Mouse (Mus musculus) gastrocnemius, postnatal 25 days (tissue): Measurements from ENCODE around the gene Llgl2. TPM values are rescaled to one million over a fixed set of nuclear protein-coding genes. Genes with fewer than 3 reads are reported as not detected.
A peak's percentile ranks its signal among the peaks of the same experiment; 100 is the strongest.
"Not testable (repeated sequence)": the region's sequence is repeated elsewhere in the genome, so short reads cannot be mapped to it uniquely, and the experiment has no call there.

Source experiments
- DNase-seq: peaks from one replicate; pipeline ENCODE4 v3.0.0; 2022
- total RNA-seq, 2 experiments: library from RNA; stranded (reverse); gene quantifications; 1 replicate in 1 of 2; 2 replicates in 1 of 2; pipeline ENCODE4 v1.2.3; 2021

Gene Llgl2
- total RNA-seq, 2 experiments from 2014 or later: 7.8 to 9.0 TPM

DNA sequence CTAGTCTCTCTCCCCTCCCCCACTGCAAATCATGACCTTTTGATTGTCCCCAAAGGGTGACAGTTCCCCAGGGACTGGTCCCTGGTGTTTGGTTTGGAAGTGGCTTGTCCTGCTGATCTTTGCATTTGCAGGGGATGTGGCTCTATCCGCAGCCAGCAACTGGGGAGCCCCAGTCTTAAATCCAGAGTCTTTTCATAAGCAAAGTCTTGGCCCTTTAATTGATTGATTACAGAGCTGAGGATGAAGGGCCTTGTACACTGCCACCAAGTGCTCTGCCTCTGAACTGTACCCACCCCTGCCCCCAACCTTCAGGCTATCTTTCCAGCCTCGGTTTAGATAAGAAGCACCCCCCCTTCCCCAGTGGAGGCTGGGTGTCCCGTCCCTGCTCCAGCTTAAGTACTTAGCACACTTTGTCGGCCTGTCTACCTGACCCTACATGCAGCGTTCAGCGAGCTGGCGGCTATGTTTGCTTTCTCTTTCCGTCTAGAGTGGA lies 9.2 kb downstream of the Llgl2 start:
- DNase-seq: no peak

DNA sequence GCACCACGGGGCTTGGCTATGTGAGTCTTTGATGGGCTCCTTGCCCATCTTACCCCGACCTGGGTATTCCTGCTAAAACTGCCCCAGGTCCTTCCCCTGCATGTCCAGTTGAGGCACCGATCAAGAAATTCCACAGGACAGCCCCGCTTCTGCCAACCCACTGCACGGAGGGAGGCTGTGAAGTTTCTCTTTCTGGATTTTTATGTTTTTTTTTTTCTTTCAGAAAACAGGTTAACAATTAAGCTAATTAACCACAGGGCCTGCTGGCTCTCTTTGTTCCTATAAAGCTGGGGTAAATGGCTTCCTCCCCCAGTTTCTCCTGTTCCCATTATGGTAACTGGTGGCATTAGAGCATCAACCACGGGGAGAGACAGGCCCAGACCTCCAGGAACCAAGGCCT lies 10.2 kb downstream of the Llgl2 start:
- DNase-seq: no peak

- no peak for DNase-seq
These were observed 13.0 kb downstream of the Llgl2 start for GRCm38 (mm10) chr11:115836656-115837395.

DNA sequence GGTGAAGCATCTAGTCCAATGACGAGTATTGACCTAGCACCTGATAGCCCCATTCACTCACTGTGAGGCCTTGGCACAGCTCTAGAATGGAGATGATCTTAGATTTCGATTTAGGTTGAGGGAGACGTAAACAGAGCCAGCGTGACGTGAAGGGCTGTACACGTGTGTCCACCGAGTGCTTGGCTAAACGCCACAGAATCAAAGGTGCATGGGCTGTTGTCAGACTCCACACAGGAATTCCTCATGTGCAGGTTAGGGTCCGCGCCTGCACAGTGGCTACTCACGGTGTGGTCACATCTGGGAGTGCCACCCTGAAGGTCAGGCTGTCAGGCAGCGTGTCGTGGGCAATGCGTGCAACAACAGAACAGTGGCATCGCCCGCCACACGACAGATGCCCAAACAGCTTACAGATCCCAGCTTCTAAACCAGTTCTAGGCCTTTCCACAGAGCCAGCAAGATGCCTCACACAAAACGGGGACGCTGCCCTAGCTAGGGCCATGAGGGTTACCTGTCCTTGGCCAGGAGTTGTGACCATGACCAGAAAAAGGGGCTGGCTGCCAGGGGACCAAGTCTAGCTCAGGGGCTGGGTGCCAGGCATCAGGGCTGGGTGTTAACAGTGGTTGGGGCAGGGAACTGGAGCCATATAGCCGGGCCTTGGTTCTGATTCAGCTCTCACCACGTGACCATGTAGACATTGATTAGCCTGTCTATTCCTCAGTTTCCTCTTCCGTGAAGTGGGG lies 13.9 kb downstream of the Llgl2 start:
- DNase-seq: no peak

GRCm38 (mm10) chr11:115838895-115839311 lies 15.1 kb downstream of the Llgl2 start:
- peak; percentile 61 for DNase-seq

- DNase-seq: no peak
These were observed 15.9 kb downstream of the Llgl2 start for GRCm38 (mm10) chr11:115839732-115840131.

DNA sequence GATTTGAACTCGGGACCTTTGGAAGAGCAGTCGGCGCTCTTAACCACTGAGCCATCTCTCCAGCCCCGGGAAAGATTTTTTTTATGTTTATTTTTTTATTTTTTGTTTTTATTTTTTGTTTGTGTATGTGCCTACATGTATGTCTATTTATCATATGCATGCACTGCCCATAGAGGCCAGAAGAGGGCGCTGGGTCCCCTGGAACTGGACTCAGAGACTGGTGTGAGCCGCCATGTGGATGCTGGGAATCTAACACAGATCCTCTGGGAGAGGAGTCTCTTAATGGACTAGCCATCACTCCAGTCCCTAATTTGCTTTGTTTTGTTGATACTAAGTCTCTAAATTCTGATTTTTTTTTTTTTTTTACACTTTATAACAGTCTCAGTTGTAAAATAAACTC lies 17.2 kb downstream of the Llgl2 start:
- no peak for DNase-seq

- no peak for DNase-seq
These were observed 18.2 kb downstream of the Llgl2 start for GRCm38 (mm10) chr11:115841961-115842550.

DNA sequence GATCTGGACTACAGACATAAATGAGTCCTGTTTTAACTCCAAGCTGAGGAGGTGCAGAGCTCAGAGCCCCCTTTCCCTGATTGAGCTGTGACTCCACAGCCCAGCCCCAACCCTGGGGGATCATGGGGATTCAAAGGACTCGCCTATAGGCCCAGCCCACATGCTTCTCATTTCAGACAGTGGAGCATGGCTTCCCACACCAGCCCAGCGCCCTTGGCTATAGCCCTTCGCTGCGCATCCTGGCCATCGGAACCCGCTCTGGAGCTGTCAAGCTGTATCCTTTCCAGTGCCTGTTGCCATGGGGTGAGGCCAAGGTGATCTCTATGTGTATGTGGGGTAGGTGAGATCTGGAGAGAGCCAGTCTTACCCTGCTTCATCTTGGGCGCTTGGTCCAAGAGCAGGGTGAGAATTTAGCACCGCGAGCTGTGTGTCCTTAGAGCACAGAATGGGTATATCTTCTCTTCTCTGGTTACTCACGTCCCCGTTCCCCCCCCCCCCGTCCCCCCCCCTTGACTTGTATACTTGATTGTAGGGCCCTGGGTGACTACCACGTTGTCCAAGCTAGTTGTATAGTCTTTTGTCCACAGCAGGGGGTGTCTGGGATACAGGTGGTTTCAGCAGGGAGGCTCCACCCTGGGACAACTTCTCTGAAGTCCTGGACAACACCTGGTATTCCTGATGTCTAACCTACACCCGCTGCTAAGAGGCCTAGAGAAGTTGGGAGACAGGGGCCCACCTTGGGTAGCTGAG lies 19.5 kb downstream of the Llgl2 start:
- DNase-seq: no peak

GRCm38 (mm10) chr11:115843891-115844239 lies 20.0 kb downstream of the Llgl2 start:
- no peak for DNase-seq

- DNase-seq: no peak
These were observed 20.4 kb downstream of the Llgl2 start for GRCm38 (mm10) chr11:115844240-115844639.

DNA sequence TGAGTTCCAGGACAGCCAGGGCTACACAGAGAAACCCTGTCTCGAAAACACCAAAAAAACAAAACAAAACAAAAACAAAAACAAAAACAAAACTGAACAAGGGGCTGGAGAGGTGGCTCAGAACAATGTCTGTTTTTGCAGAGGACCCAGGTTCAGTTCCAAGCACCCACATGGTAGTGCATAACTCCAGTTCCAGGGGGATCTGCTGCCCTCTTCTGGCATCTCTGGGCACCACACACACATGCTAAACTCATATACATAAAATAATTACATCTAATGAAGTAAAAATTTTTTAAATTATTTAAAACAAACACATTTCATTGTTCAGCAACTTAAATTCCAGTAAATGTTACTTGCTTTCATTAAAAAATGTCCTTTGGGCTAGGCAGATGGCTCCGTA lies 22.0 kb downstream of the Llgl2 start:
- DNase-seq: no peak

GRCm38 (mm10) chr11:115854674-115855073 lies 30.8 kb downstream of the Llgl2 start:
- DNase-seq: no peak

DNA sequence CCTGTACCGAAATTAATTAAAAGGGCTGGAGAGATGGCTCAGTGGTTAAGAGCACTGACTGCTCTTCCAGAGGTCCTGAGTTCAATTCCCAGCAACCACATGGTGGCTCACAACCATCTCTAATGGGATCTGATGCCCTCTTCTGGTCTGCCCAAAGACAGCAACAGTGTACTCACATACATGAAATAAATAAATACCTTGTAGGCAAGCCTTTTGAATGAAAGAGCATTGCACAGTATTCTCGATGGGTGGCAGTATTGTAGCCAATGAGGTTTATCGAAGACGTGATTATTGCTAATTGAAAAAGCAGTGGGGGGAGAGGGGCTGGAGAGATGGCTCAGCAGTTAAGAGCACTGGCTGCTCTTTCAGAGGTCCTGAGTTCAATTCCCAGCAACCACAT lies 33.3 kb downstream of the Llgl2 start:
- not testable (repeated sequence) for DNase-seq

GRCm38 (mm10) chr11:115857936-115858335 lies 34.1 kb downstream of the Llgl2 start:
- DNase-seq: no peak

- DNase-seq: no peak
These were observed 34.5 kb downstream of the Llgl2 start, which contains the start of gene Myo15b for GRCm38 (mm10) chr11:115858354-115858753. Gene Myo15b, plus strand, starts transcription at chr11:115858406.

GRCm38 (mm10) chr11:115859143-115859945 lies 35.5 kb downstream of the Llgl2 start:
- DNase-seq: peak; percentile 84

DNA sequence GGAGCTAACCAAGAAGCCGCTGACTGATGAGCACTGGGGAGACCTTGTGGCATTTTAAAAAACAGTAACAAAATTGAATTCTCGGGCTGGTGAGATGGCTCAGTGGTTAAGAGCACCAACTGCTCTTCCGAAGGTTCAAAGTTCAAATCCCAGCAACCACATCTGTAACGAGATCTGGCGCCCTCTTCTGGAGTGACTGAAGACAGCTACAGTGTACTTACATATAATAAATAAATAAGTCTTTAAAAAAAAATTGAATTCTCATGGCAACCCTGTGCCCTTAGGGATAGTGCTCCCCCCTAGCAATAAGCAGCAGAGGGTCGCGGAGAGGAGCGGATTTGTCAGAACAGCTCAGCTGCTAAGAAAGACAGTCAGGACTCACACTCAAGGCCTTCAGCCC lies 40.0 kb downstream of the Llgl2 start:
- DNase-seq: no peak

DNA sequence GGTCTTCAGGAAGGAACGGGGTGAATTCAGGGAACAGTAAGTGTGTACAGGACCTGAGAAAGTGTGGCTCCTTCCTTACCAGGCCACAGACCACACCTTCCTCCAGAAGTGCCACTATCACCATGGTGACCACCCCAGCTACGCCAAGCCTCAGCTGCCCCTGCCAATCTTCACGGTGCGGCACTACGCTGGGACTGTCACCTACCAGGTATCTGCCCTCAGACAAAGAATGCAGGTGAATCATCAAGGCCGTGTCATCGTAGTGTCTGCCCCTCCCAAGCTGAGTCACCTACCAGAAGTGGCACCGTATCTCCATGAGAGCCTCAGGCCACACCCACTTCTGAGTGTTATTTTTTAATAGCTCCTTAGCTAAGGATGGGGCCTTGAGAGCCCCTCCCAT lies 45.5 kb downstream of the Llgl2 start:
- no peak for DNase-seq

DNA sequence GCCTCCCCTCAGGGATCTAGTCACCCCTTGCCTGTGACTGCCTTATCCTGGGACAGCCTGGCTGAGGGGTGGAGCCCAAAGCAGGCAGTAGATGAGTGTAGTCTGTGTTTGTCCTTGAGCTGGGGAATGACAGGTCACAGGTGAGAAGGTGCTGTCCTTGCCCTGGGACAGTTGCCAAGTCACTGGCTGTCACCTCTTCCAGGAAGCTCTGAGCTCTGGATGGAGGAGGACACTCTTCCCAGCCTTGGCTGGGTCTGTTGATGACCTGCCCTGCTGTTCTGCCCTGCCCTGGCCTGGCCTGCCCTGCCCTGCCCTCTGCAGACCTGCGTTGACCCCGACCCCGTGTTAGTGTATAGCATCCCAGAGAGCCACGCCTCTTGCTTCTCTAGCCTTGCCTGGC lies 48.6 kb downstream of the Llgl2 start:
- DNase-seq: no peak

DNA sequence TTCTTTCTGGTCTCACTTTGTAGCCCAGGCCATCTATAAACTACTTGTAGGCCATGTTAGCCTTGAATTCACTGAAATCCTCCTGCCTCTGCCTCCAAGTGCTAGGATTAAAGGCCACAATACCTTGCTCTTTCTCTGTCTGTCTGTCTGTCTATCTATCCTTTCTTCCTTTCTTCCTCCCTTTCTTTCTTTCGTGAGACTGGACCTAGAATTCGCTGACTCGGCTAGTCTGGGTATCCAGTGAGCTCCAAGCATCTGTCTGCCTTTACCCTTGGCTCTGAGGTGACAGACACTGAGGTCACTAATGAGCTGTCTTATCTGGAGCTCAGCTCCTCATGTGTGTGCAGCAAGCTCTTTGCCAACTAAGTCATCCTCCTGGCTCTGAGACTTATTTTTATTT lies 52.1 kb downstream of the Llgl2 start:
- DNase-seq: no peak

DNA sequence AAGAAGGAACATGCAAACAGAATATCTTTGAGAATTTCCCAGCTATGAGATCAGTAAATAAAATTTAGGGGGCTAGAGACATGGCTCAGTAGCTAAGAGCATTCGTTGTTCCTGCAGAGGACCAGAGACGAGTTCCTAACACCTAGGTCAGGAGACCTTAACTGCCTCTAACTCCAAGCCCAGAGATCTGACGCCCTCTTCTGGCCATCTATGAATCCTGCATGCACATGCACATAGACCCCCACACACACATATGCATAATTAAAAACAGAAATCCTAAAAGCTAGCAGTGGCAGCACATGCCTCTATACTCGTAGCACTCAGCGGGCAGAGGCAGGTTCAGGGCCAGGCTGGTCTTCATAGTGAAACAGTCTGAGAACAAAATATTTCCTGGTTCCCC lies 52.6 kb downstream of the Llgl2 start:
- no peak for DNase-seq
